Mouse (Mus musculus) hindbrain, embryonic 10.5 days (tissue): ENCODE measurements around the gene Ppp1r27. TPM values are rescaled to one million over a fixed set of nuclear protein-coding genes. Genes with fewer than 3 reads are reported as not detected.

Experiments used
- DNase-seq: peaks from one replicate; pipeline ENCODE4 v3.0.0-alpha.2; 2017; ENCODE audit warnings: low spot score
- H3K27ac ChIP-seq: fragments of 300-500 bp; sonication (generic); 2 replicates; pipeline ENCODE4 v1.5.1; 2016; ENCODE audit warnings: mild to moderate bottlenecking, moderate library complexity
- H3K27me3 ChIP-seq: fragments of 300-500 bp; sonication (generic); 2 replicates; pipeline ENCODE4 v1.6.1; 2016; ENCODE audit warnings: mild to moderate bottlenecking; ENCODE audit not compliant: poor library complexity, insufficient read depth, severe bottlenecking
- H3K36me3 ChIP-seq: fragments of 300-500 bp; sonication (generic); 2 replicates; pipeline ENCODE4 v1.6.1; 2016; ENCODE audit warnings: mild to moderate bottlenecking, moderate library complexity
- H3K4me1 ChIP-seq: fragments of 300-500 bp; sonication (generic); replicated peaks from 2 replicates; pipeline ENCODE4 v1.6.1; 2016; ENCODE audit warnings: mild to moderate bottlenecking
- H3K4me3 ChIP-seq: fragments of 300-500 bp; sonication (generic); 2 replicates; pipeline ENCODE4 v1.5.1; 2016; ENCODE audit warnings: mild to moderate bottlenecking, moderate library complexity
- H3K9me3 ChIP-seq: fragments of 300-500 bp; sonication (generic); 2 replicates; pipeline ENCODE4 v1.6.1; 2016; ENCODE audit warnings: mild to moderate bottlenecking, moderate library complexity
- WGBS: fragments of 180-500 bp; shearing (Covaris S2); methylation state at CpG from one replicate; pipeline ENCODE4 v1.1.7; 2016; 5-methylcytosine and 5-hydroxymethylcytosine counted together
- polyA plus RNA-seq: library from polyadenylated mRNA; unstranded; fragments of >200 nt; fragmentation: Nextera tagmentation; extraction: Ambion mirVana; gene quantifications from 2 replicates; pipeline ENCODE4 v1.2.1, GENCODE M21; 2016

The Ppp1r27 gene
- polyA plus RNA-seq, 1 experiment from 2014 or later: 0.27 TPM

DNA sequence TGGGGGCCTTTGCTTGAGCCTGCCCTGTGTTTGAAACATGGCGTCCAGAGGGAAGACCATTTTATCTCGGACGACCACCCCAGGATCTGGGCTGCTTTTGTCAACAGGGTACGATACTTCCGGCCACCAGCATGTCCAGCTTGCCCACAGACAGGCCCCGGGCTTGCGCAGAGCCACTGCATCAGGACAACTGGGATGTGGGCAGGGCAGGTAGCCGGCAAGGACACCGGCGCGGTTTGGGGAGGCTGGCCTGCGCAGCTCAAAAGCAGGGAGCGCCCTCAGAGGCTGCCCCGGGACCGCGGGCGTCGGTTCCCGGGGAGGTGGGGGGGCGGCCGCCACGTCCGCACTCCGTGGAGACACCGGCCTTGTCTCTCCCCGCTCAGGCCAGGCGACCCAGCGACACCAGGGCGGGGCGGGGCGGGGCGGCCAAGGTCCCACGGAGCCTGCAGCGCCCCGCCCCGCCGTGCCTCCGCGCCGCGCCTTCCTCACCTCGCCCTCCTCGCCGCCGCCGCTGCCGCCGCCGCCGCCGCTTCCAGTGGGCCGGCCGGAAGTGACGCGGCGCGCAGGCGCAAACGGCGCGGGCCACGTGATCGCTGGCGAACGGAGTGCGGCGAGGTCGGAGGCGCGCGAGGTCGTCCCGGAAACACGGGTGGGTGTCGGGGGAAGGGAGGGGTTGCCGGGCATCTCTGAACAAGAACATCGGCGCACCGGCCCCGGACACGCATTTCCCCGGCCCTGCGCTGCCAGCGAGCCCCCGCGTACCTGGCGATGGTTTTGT, 1.6 kb downstream of the Ppp1r27 start, which contains the start of gene Mcrip1:
Gene Mcrip1 (minus strand): TSS at position 560 of the 778 bp plus-strand sequence.
- Histone ChIP-seq H3K4me1 (peaks cover 35% of the 10 kb centered on the region), H3K27me3 (no peaks in the 10 kb centered on the region), H3K4me3 (peak within 1 kb of the TSS; percentile 100), H3K36me3 (peaks cover 39% of the 10 kb centered on the region), H3K27ac (peak within 1 kb of the TSS; percentile 96), H3K9me3 (no peaks in the 10 kb centered on the region)
- WGBS: 1% methylated on average over 84 of the region's 87 CpGs
- DNase-seq: peak; percentile 90

- no peak for DNase-seq
- Histone ChIP-seq H3K9me3 (no peaks in the 10 kb centered on the region), H3K36me3 (peaks cover 45% of the 10 kb centered on the region), H3K27me3 (no peaks in the 10 kb centered on the region), H3K4me1 (peaks cover 35% of the 10 kb centered on the region), H3K27ac (peak overlapping the region; percentile 96), H3K4me3 (peak overlapping the region; percentile 100)
- 37% methylated on average over 7 of the region's 7 CpGs for WGBS
Measured at GRCm38 (mm10) chr11:120548786-120549167, 2.2 kb downstream of the Ppp1r27 start.

DNA sequence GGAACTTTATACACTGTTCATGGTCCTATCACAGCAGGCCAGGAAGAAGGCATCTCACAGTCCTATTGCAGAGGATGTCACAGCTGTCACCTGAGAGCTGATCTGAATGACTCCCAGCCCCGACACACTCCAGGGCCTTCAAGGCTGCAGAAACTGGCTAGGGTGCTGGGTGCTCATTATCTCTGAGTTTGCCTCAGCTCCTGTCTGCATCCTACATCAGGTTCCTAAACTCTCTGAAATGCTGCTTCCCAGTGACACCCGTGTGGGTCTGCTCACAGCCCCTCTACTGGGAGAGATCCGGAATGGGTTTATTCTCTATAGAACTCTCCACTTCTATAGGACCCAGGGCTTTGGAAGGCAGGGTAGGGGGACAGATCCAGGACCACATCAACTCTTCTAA, 2.7 kb downstream of the Ppp1r27 start:
- peaks cover 35% of the 10 kb centered on the region for H3K4me1 ChIP-seq
- H3K36me3 ChIP-seq: peaks cover 50% of the 10 kb centered on the region
- no peaks in the 10 kb centered on the region for H3K27me3 ChIP-seq
- H3K27ac ChIP-seq: peak overlapping the region; percentile 96
- peak overlapping the region; percentile 100 for H3K4me3 ChIP-seq
- 86% methylated on average over 3 of the region's 3 CpGs for WGBS
- DNase-seq: no peak
- no peaks in the 10 kb centered on the region for H3K9me3 ChIP-seq

GRCm38 (mm10) chr11:120547469-120547868, 3.5 kb downstream of the Ppp1r27 start:
- WGBS: 69% methylated on average over 2 of the region's 2 CpGs
- Histone ChIP-seq H3K36me3 (peaks cover 58% of the 10 kb centered on the region), H3K27me3 (no peaks in the 10 kb centered on the region), H3K27ac (no peak overlapping the region), H3K4me3 (peak overlapping the region; percentile 100; the same call in 1 of the 2 replicates), H3K4me1 (peaks cover 39% of the 10 kb centered on the region), H3K9me3 (no peaks in the 10 kb centered on the region)
- no peak for DNase-seq

GRCm38 (mm10) chr11:120545964-120546363, 5.0 kb downstream of the Ppp1r27 start:
- H3K36me3 ChIP-seq: peaks cover 66% of the 10 kb centered on the region
- peaks cover 39% of the 10 kb centered on the region for H3K4me1 ChIP-seq
- no peak for DNase-seq
- no peak overlapping the region for H3K27ac ChIP-seq
- no peaks in the 10 kb centered on the region for H3K27me3 ChIP-seq
- WGBS: 95% methylated on average over 3 of the region's 3 CpGs
- no peaks in the 10 kb centered on the region for H3K9me3 ChIP-seq
- no peak overlapping the region for H3K4me3 ChIP-seq

- Histone ChIP-seq H3K36me3 (peaks cover 58% of the 10 kb centered on the region), H3K9me3 (no peaks in the 10 kb centered on the region), H3K27ac (no peak overlapping the region), H3K4me3 (no peak overlapping the region), H3K4me1 (peaks cover 28% of the 10 kb centered on the region), H3K27me3 (no peaks in the 10 kb centered on the region)
- DNase-seq: no peak
- 91% methylated on average over 6 of the region's 6 CpGs for WGBS
Measured at GRCm38 (mm10) chr11:120542376-120542775, 8.6 kb downstream of the Ppp1r27 start.

DNA sequence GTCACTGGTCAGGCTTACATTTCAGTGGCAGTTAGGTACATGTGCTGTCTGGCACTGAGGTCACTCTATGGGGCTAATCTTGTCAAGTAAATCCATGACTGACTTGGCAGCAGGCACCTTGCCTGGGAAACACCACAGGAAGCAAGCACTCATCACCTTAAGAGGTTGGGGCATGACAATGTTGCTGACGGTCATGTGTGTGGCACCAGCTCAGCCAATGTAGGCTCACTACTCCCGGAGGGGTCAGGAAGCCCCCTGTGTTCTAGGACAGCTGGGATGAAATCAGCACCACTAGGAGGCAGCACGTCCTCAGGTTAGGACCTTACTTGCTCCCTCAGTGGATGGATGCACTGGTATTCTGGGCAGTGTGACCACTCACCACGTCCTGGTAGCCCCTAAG, 9.0 kb downstream of the Ppp1r27 start:
- Histone ChIP-seq H3K9me3 (no peaks in the 10 kb centered on the region), H3K27me3 (0 out of 2 replicates have a peak, but pooled peaks cover 2% of the 10 kb centered on the region), H3K4me3 (no peak overlapping the region), H3K4me1 (peaks cover 26% of the 10 kb centered on the region), H3K36me3 (peaks cover 55% of the 10 kb centered on the region), H3K27ac (no peak overlapping the region)
- peak; percentile 26 for DNase-seq
- WGBS: 50% methylated on average over 4 of the region's 4 CpGs

GRCm38 (mm10) chr11:120539285-120540014, 11.5 kb downstream of the Ppp1r27 start:
- Histone ChIP-seq H3K4me1 (peaks cover 26% of the 10 kb centered on the region), H3K27ac (peak overlapping the region; percentile 67), H3K36me3 (peaks cover 31% of the 10 kb centered on the region), H3K9me3 (no peaks in the 10 kb centered on the region), H3K27me3 (peaks cover 15% of the 10 kb centered on the region; the same call in 1 of the 2 replicates), H3K4me3 (peak overlapping the region; percentile 26)
- DNase-seq: peak; percentile 34
- WGBS: 26% methylated on average over 10 of the region's 10 CpGs

GRCm38 (mm10) chr11:120538955-120539284, 12.0 kb downstream of the Ppp1r27 start:
- WGBS: 56% methylated on average over 8 of the region's 8 CpGs
- H3K4me3 ChIP-seq: peak overlapping the region; percentile 26; the same call in 1 of the 2 replicates
- H3K9me3 ChIP-seq: no peaks in the 10 kb centered on the region
- H3K27ac ChIP-seq: peak overlapping the region; percentile 67
- peaks cover 26% of the 10 kb centered on the region for H3K36me3 ChIP-seq
- H3K27me3 ChIP-seq: peaks cover 20% of the 10 kb centered on the region; the same call in 1 of the 2 replicates
- DNase-seq: no peak
- peaks cover 26% of the 10 kb centered on the region for H3K4me1 ChIP-seq

GRCm38 (mm10) chr11:120538485-120538884, 12.4 kb downstream of the Ppp1r27 start:
- WGBS: 82% methylated on average over 3 of the region's 3 CpGs
- Histone ChIP-seq H3K9me3 (no peaks in the 10 kb centered on the region), H3K4me3 (0 out of 2 replicates have a peak overlapping the region, but pooled peaks have one; percentile 2), H3K36me3 (peaks cover 21% of the 10 kb centered on the region), H3K27me3 (peaks cover 25% of the 10 kb centered on the region), H3K27ac (peak overlapping the region; percentile 67), H3K4me1 (peaks cover 26% of the 10 kb centered on the region)
- DNase-seq: no peak

DNA sequence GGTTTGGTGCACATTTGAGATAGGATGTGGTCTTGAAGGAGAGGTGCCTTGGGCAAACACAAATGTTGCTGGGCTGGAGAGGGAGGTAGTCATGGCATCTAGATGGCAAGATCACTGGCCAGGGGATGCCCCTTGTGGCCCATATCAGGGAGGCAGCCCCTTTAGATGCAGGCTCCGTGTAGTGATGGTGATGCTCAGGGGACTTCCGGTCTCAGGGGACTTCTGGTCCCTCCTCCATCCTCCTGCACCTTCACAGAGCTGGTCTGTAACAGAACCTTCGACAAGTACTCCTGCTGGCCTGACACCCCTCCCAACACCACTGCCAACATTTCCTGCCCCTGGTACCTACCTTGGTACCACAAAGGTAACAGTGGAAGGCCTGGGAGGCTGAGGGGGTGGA, 15.1 kb downstream of the Ppp1r27 start:
- Histone ChIP-seq H3K27ac (no peak overlapping the region), H3K4me3 (no peak overlapping the region), H3K9me3 (no peaks in the 10 kb centered on the region), H3K27me3 (peaks cover 52% of the 10 kb centered on the region), H3K36me3 (no peaks in the 10 kb centered on the region), H3K4me1 (peaks cover 29% of the 10 kb centered on the region)
- no peak for DNase-seq
- WGBS: 74% methylated on average over 3 of the region's 3 CpGs

DNA sequence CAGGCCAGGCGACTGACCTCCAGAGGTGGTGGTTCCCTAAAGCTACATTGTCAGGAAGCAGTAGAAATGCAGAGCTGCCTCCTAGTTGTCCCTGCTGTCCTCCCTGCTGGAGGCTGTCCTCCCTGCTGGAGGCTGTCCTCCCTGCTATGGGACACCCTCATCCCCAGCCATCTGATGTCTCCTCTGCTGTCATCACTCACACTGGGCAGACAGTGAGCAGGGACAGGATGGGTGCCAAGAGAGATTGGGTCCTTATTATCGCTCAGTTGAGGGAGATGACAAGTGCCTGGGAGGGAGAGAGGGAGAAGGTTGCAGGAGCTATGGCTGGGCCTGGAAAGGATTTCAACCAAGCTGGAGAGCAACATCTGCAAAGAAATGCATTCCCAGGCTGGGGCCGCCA, 15.8 kb downstream of the Ppp1r27 start:
- H3K9me3 ChIP-seq: no peaks in the 10 kb centered on the region
- H3K36me3 ChIP-seq: no peaks in the 10 kb centered on the region
- no peak overlapping the region for H3K27ac ChIP-seq
- no peak for DNase-seq
- peaks cover 58% of the 10 kb centered on the region for H3K27me3 ChIP-seq
- peaks cover 34% of the 10 kb centered on the region for H3K4me1 ChIP-seq
- 85% methylated on average over 3 of the region's 3 CpGs for WGBS
- no peak overlapping the region for H3K4me3 ChIP-seq

- 84% methylated on average over 8 of the region's 8 CpGs for WGBS
- Histone ChIP-seq H3K36me3 (no peaks in the 10 kb centered on the region), H3K27ac (no peak overlapping the region), H3K9me3 (no peaks in the 10 kb centered on the region), H3K4me3 (no peak overlapping the region), H3K27me3 (peaks cover 69% of the 10 kb centered on the region), H3K4me1 (peaks cover 30% of the 10 kb centered on the region)
- DNase-seq: no peak
Measured at GRCm38 (mm10) chr11:120534093-120534492, 16.8 kb downstream of the Ppp1r27 start.
